Mouse (Mus musculus) neural tube, embryonic 12.5 days (tissue): Measurements from ENCODE around the gene Araf. TPM values are rescaled to one million over a fixed set of nuclear protein-coding genes. Genes with fewer than 3 reads are reported as not detected.

Experiments used
- ATAC-seq: fragments of 200-750 bp; cut with Nextera tagmentation; 2 replicates; pipeline ENCODE4 v1.8.0; 2017; ENCODE audit warnings: low read depth, mild to moderate bottlenecking, moderate TSS enrichment, moderate library complexity; ENCODE audit not compliant: low FRiP score
- H3K27ac ChIP-seq: fragments of 300-500 bp; sonication (generic); 2 replicates; pipeline ENCODE4 v1.5.1; 2016
- H3K27me3 ChIP-seq: fragments of 300-500 bp; sonication (generic); replicated peaks from 2 replicates; pipeline ENCODE4 v1.6.1; 2016; ENCODE audit warnings: mild to moderate bottlenecking
- H3K36me3 ChIP-seq: fragments of 300-500 bp; sonication (generic); 2 replicates; pipeline ENCODE4 v1.6.1; 2016; ENCODE audit warnings: mild to moderate bottlenecking
- H3K4me1 ChIP-seq: fragments of 300-500 bp; sonication (generic); 2 replicates; pipeline ENCODE4 v1.6.1; 2016
- H3K4me2 ChIP-seq: fragments of 300-500 bp; sonication (generic); replicated peaks from 2 replicates; pipeline ENCODE4 v1.6.1; 2016; ENCODE audit warnings: mild to moderate bottlenecking
- H3K4me3 ChIP-seq: fragments of 300-500 bp; sonication (generic); 2 replicates; pipeline ENCODE4 v1.5.1; 2016
- H3K9ac ChIP-seq: fragments of 300-500 bp; sonication (generic); 2 replicates; pipeline ENCODE4 v1.6.1; 2016; ENCODE audit warnings: mild to moderate bottlenecking
- H3K9me3 ChIP-seq: fragments of 300-500 bp; sonication (generic); 2 replicates; pipeline ENCODE4 v1.6.1; 2016; ENCODE audit warnings: mild to moderate bottlenecking
- WGBS: fragments of 180-500 bp; shearing (Covaris S2); methylation state at CpG from one replicate; pipeline ENCODE4 v1.1.7; 2016; 5-methylcytosine and 5-hydroxymethylcytosine counted together
- polyA plus RNA-seq: library from polyadenylated mRNA; unstranded; fragments of >200 nt; fragmentation: Nextera tagmentation; extraction: Ambion mirVana; gene quantifications from 2 replicates; pipeline ENCODE4 v1.2.1, GENCODE M21; 2016

The Araf gene
- polyA plus RNA-seq = 172 and 181 TPM in 2 replicates

DNA sequence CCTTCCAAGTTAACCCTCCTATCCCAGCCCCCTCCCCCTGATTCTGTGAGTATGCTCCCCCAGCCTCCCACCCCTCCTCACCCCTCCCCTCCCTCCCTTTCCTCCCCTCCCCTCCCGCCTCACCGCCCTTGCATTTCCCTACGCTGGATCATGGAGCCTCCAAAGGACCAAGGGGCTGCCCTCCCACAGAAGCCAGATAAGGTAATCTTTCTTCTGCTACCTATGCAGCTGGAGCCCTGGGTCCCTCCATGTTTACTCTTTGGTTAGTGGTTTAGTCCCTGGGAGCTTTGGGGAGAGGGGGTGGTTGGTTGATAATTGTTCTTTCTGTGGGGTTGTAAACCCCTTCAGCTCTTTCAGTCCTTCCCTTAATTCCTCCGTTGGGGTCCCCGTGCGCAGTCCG is at the start of gene Araf:
Gene Araf (plus strand): TSS at position 134 of the 400 bp plus-strand sequence.
- H3K27ac ChIP-seq = peak within 1 kb of the TSS; percentile 76
- H3K4me2 ChIP-seq = peak within 1 kb of the TSS; percentile 56
- H3K9me3 ChIP-seq = no peaks in the 10 kb centered on the region
- peak within 1 kb of the TSS; percentile 39 for H3K4me3 ChIP-seq
- H3K9ac ChIP-seq = peak within 1 kb of the TSS; percentile 59
- no peaks in the 10 kb centered on the region for H3K36me3 ChIP-seq
- WGBS = 16% methylated on average over 7 of the region's 7 CpGs
- H3K27me3 ChIP-seq = no peaks in the 10 kb centered on the region
- no peaks in the 10 kb centered on the region for H3K4me1 ChIP-seq
- peak; percentile 77 for ATAC-seq

DNA sequence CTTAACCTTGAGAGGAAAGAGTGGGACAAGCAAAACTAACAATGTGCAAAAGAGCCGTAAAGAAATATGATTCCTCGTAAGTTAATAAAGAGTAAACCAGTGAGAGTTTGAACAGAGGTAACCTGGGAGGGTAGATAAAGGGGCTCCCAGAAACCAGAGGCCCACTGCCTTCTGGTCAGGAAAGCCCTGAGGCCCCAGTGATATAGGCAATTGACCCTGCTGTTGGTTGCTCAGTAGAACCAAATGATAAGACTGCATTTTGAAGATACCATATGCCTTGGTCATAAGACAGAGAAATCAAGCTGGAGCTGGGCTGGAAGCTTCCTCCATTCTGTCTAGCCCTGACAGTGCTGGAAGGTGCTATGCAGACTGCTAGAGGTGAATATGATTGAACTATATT is 48.8 kb upstream of the Araf start:
- no peak for ATAC-seq
- Histone ChIP-seq H3K27me3 (no peaks in the 10 kb centered on the region), H3K36me3 (no peaks in the 10 kb centered on the region), H3K27ac (no peak overlapping the region), H3K9ac (no peak overlapping the region), H3K4me1 (no peaks in the 10 kb centered on the region), H3K4me3 (no peak overlapping the region), H3K4me2 (no peak overlapping the region), H3K9me3 (no peaks in the 10 kb centered on the region)
- 93% methylated on average over 2 of the region's 2 CpGs for WGBS

DNA sequence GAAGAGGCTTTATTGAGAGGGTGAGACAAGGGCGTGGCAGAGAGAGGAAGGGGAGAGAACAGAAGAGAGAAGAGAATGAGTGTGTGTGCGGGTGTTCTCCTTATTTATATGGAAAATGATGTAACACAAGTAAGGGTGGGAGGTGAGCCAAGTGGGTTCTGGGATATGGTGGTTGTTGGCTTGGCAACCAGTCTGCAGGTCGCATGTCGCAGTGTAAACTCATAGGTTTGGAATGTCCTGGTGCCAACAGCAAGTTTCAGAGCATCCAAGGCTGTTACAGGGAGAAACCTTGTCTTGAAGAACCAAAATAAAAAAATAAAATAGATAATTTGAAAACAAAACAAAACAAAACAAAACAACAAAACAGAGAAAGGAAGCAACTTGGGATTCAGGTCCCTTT is 36.4 kb upstream of the Araf start:
- no peaks in the 10 kb centered on the region for H3K36me3 ChIP-seq
- no peak overlapping the region for H3K27ac ChIP-seq
- no peaks in the 10 kb centered on the region for H3K4me1 ChIP-seq
- H3K9me3 ChIP-seq = no peaks in the 10 kb centered on the region
- H3K4me2 ChIP-seq = no peak overlapping the region
- no peak overlapping the region for H3K4me3 ChIP-seq
- 93% methylated on average over 4 of the region's 4 CpGs for WGBS
- H3K9ac ChIP-seq = no peak overlapping the region
- no peak for ATAC-seq
- no peaks in the 10 kb centered on the region for H3K27me3 ChIP-seq

DNA sequence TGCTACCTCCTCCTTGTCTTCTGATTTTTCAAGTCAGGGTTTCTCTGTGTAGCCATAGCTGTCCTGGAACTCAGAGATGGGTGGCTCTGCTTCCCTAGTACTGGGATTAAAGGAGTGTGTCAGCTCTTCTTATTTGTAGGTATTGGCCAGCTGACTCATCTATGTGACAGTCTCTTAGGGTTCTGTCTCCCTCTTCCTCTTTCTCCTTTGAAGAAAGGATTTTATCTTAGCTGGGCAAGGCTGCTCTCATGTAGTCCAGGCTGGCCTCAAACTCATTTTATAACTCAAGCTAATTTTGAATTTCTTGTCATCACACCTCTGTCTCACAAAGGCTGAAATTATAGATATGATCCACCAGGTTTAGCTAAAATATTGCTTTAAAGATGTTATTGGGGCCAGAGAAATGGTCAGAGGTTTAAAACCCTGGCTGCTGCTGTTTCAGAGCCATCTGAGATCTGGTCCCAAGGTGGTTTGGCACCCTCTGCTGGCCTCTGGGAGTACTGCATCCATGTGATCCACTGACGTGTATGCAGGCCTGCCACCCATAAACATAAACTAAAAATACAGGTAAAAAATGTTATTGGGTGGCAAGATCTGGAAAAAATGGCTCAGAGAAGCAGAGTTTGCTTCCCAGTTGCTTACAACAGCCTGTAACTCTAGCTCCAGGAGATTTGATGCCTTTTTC is 26.8 kb upstream of the Araf start:
- Histone ChIP-seq H3K9me3 (no peaks in the 10 kb centered on the region), H3K27me3 (no peaks in the 10 kb centered on the region), H3K4me2 (no peak overlapping the region), H3K4me1 (no peaks in the 10 kb centered on the region), H3K36me3 (no peaks in the 10 kb centered on the region), H3K9ac (no peak overlapping the region), H3K27ac (no peak overlapping the region), H3K4me3 (no peak overlapping the region)
- WGBS = 6% methylated on average over 1 of the region's 1 CpGs
- 0 out of 2 replicates have a peak, but pooled peaks have one; percentile 66 for ATAC-seq

DNA sequence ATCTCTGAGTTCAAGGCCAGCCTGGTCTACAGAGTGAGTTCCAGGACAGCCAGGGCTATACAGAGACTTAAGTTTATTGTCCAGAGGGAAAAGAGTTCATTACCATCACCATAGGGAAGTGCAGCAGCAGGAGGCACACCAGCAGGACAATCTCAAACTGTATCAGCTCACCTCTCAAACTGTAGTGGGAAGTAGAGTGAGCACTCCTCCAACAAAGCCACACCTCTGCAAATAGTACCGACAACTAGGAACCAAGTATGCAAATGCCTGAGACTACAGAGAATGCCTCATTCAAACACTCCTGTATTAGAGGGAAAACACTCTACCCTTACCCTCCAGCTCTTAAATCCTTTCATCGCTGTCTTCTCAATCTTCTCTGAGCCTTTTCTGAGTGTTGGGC is 25.9 kb upstream of the Araf start:
- Histone ChIP-seq H3K27ac (no peak overlapping the region), H3K9me3 (no peaks in the 10 kb centered on the region), H3K4me2 (no peak overlapping the region), H3K4me1 (no peaks in the 10 kb centered on the region), H3K27me3 (no peaks in the 10 kb centered on the region), H3K9ac (no peak overlapping the region), H3K36me3 (no peaks in the 10 kb centered on the region), H3K4me3 (no peak overlapping the region)
- 51% methylated on average over 2 of the region's 2 CpGs for WGBS
- ATAC-seq = no peak

DNA sequence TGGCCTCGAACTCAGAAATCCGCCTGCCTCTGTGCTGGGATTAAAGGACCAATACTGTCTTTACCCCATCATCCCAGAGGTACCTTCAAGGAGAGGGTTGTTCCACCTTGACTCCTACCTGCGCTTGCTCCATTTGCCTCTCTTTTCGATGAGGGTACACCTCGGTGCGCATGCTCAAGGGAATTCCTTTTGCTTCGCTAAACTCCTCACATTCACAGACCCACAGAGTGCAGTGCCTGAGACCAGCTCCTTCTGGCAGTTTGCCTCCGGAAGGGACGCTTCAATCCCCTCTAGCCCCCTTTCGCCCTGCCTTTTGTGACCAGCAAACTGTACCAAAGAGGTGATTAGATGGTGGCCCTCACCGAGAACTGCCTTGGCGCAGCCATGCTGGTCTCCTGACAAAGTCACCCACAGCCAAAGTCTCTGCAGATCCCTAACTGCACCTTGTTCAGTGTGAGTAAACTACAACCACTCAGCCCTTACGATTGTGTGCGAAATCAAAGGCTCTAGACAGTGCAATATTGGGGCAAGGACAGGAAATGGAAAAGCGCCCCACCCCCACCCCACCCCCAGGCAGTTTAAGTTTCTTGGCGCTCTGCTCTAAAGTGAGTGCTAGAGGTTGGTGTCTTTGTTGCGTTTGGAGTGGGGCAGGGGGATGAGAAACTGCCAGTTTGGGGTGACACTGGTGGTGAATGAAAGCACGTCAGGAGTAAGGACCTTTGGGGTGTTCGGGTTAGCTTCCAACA is 22.2 kb upstream of the Araf start:
- no peak overlapping the region for H3K9ac ChIP-seq
- H3K4me2 ChIP-seq = no peak overlapping the region
- ATAC-seq = no peak
- no peak overlapping the region for H3K4me3 ChIP-seq
- H3K27ac ChIP-seq = no peak overlapping the region
- no peaks in the 10 kb centered on the region for H3K9me3 ChIP-seq
- WGBS = 58% methylated on average over 19 of the region's 19 CpGs
- H3K36me3 ChIP-seq = no peaks in the 10 kb centered on the region
- H3K4me1 ChIP-seq = no peaks in the 10 kb centered on the region
- no peaks in the 10 kb centered on the region for H3K27me3 ChIP-seq

DNA sequence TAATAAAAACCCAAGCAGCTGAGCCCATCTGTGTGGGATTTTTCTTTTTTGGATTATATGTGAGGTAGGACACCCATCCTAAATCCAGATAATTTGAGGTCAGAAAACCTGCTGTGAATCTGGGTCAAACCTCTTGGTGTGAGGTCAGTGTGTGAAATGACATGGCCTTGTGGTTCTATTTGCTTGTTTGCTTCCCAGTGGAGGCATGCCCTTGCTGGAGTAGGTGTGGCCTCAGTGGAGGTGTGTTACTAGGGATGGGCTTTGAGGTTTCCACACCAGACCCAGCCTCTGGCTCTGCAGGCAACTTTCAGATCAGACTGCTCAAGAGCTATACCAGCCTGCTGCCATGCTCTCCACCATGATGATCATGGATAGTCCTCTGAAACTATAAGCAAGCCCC is 20.0 kb upstream of the Araf start:
- no peaks in the 10 kb centered on the region for H3K9me3 ChIP-seq
- H3K27me3 ChIP-seq = no peaks in the 10 kb centered on the region
- H3K36me3 ChIP-seq = no peaks in the 10 kb centered on the region
- H3K27ac ChIP-seq = no peak overlapping the region
- H3K9ac ChIP-seq = no peak overlapping the region
- no peaks in the 10 kb centered on the region for H3K4me1 ChIP-seq
- no peak overlapping the region for H3K4me2 ChIP-seq
- H3K4me3 ChIP-seq = no peak overlapping the region
- no peak for ATAC-seq

DNA sequence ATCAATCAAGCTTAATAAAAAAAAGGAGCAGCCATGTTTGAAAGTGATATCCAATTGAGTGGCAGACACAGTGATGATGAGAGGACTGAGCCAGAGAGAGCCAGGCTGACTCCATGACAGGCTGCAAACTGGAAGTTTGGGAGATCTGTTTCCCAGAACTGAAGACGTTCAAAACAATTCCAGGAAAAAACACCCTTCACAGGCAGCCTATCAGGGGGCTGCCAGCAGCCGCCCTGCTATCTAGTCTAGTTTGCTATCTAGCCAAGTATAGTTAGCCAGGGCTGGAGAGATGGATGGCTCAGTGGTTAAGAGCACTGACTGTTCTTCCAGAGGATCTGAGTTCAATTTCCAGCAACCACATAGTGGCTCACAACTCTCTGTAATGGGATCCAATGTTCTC is 10.3 kb upstream of the Araf start:
- no peak for ATAC-seq
- Histone ChIP-seq H3K36me3 (no peaks in the 10 kb centered on the region), H3K9me3 (no peaks in the 10 kb centered on the region), H3K9ac (no peak overlapping the region), H3K27me3 (no peaks in the 10 kb centered on the region), H3K27ac (no peak overlapping the region), H3K4me1 (no peaks in the 10 kb centered on the region), H3K4me2 (no peak overlapping the region), H3K4me3 (no peak overlapping the region)
- WGBS = 74% methylated on average over 2 of the region's 2 CpGs

DNA sequence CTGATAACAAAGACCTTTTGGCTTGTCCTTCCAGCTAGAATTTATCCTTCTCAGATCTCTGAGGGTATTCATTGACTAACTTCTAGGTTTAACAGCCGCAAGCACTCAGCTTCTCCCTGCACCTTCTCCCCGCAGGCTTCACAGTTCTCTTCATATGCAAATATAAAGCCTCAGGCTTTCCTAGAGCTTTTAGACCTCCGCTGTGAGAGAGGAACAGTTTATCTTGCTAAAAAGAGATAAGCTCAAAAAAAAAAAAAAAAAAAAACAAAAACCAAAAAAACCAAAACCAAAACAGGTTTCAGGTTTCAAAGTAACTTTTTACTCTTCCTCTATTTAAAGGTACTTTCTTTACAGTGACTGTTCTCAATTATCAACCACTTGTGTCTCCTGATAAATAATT is 5.2 kb upstream of the Araf start:
- Histone ChIP-seq H3K9me3 (no peaks in the 10 kb centered on the region), H3K9ac (no peak overlapping the region), H3K4me3 (no peak overlapping the region), H3K27me3 (no peaks in the 10 kb centered on the region), H3K27ac (no peak overlapping the region), H3K4me2 (no peak overlapping the region), H3K36me3 (no peaks in the 10 kb centered on the region), H3K4me1 (no peaks in the 10 kb centered on the region)
- no peak for ATAC-seq
- 39% methylated on average over 3 of the region's 3 CpGs for WGBS

DNA sequence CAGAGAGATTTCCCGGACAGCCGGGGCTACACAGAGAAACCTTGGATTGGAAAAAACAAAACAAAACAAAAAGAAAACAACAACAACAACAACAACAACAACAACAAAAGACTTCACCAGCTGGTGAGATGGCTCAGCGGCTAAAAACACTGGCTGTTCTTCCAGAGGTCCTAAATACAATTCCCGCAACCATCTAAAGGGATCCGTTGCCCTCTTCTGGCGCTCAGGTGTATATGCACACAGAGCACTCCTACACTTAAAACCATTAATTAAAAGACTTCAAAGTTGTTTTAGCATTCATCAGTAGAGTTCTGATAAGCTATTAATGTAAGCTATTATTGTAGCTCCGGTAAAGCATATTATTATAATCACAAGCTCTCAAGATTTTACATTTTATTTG is 4.4 kb upstream of the Araf start:
- Histone ChIP-seq H3K36me3 (no peaks in the 10 kb centered on the region), H3K4me3 (no peak overlapping the region), H3K9ac (no peak overlapping the region), H3K4me2 (no peak overlapping the region), H3K4me1 (no peaks in the 10 kb centered on the region), H3K27ac (no peak overlapping the region), H3K9me3 (no peaks in the 10 kb centered on the region), H3K27me3 (no peaks in the 10 kb centered on the region)
- ATAC-seq = no peak
- 67% methylated on average over 7 of the region's 7 CpGs for WGBS

DNA sequence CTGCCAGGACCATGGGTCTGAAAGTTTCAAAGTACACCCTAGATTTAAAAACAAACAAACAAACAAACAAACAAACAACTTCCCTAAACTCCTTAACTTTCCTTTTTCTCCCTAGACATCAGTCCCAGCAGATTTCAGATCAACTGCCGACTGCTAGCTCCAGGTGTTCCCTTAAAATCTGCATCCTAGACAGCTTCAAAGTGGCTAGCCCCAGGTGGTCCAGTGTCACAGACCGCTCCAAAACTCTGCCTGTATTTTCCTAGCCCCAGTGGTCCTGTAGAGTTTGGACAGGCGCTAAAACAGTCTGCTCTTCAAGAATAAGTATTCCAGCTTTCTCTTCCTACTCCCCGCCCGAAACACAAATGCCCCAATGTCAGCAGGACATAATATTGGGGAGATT is 3.4 kb upstream of the Araf start:
- H3K4me3 ChIP-seq = no peak overlapping the region
- no peaks in the 10 kb centered on the region for H3K9me3 ChIP-seq
- no peaks in the 10 kb centered on the region for H3K27me3 ChIP-seq
- no peak for ATAC-seq
- H3K4me2 ChIP-seq = no peak overlapping the region
- WGBS = 36% methylated on average over 5 of the region's 5 CpGs
- no peak overlapping the region for H3K9ac ChIP-seq
- no peaks in the 10 kb centered on the region for H3K4me1 ChIP-seq
- H3K27ac ChIP-seq = no peak overlapping the region
- H3K36me3 ChIP-seq = no peaks in the 10 kb centered on the region

DNA sequence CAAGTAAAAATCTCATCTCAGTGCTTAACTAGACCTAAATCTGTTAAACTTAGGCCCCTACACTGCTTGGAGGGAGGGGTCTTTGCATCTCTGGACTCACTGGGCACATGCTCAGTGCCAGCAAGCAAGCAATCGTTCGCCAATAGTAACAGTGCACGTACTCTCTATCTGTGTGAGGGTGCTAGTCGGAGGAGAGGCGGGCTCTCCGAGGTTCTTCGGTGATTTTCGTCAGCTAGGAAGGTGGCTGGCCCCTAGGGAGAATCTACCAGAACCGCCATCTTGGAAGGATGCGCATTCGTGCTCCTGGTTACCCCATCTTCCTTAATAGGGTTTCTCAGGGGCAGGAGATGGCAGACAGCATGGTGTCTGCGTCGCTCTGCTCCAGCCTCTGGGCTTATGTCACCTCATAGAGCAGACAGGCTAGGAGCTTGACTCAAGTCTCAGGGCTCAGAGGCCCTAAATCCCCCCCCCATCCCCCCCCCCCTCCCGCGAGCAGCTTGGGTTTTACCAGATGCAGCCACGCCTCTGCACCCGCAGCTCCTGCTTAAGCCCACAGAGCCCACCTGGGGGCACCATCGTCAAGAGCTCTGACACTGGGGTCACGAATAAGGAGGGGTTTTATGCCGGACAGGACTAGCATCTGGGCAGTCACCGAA is 655 bp downstream of the Araf start:
- Histone ChIP-seq H3K4me3 (peak overlapping the region; percentile 39), H3K36me3 (no peaks in the 10 kb centered on the region), H3K9ac (peak overlapping the region; percentile 59), H3K27me3 (no peaks in the 10 kb centered on the region), H3K4me2 (peak overlapping the region; percentile 56), H3K27ac (peak overlapping the region; percentile 76), H3K4me1 (no peaks in the 10 kb centered on the region), H3K9me3 (no peaks in the 10 kb centered on the region)
- 16% methylated on average over 19 of the region's 21 CpGs for WGBS
- peak; percentile 98 for ATAC-seq
